Mouse (Mus musculus): ENCODE data around the gene Scarf1. TPM values are rescaled to one million over a fixed set of nuclear protein-coding genes. Genes with fewer than 3 reads are reported as not detected.

Gene Scarf1
- polyA plus RNA-seq, 1 experiment from 2014 or later: 0.17 TPM

- ATAC-seq (no peak), DNase-seq (ENCODE audit: low read depth, low spot score) (no peak)
- in situ Hi-C loops (cut with MboI; ENCODE audit: low pct_unique_long_range_greater_than_20kb): no loop called here
- TF ChIP-seq CTCF (IDR thresholded peaks at IDR 0.05): no peak
- ChIA-PET CTCF (no interaction called here), POLR2A (no interaction called here)
- H3K27me3 ChIP-seq: no peaks in the 10 kb centered on the region
Observed at GRCm38 (mm10) chr11:75472469-75473081, 40.8 kb upstream of the Scarf1 start.

GRCm38 (mm10) chr11:75473376-75473775, 40.0 kb upstream of the Scarf1 start:
- H3K27me3 ChIP-seq: no peaks in the 10 kb centered on the region
- no peak for TF ChIP-seq CTCF (IDR thresholded peaks at IDR 0.05)
- DNase-seq (ENCODE audit: low read depth, low spot score) (no peak), ATAC-seq (no peak)
- ChIA-PET POLR2A (no interaction called here), CTCF (no interaction called here)
- in situ Hi-C loops (cut with MboI; ENCODE audit: low pct_unique_long_range_greater_than_20kb): no loop called here

- ATAC-seq (no peak), DNase-seq (ENCODE audit: low read depth, low spot score) (no peak)
- in situ Hi-C loops (cut with MboI; ENCODE audit: low pct_unique_long_range_greater_than_20kb): no loop called here
- TF ChIP-seq CTCF (IDR thresholded peaks at IDR 0.05): no peak
- ChIA-PET POLR2A (interaction anchor here (0.9 to 2.6 kb wide), 4 partner anchors 12 to 23 kb away, joined by 3 to 7 read pairs (median 4); partner anchors contain the start of gene Rilp), CTCF (interaction anchor here (1.3 to 3.6 kb wide), 3 partner anchors 19 to 84 kb away, joined by 4 to 12 read pairs (median 6); partner anchors contain the start of gene Rilp)
- peaks cover 6% of the 10 kb centered on the region for H3K27me3 ChIP-seq
Observed at GRCm38 (mm10) chr11:75486192-75486591, 27.1 kb upstream of the Scarf1 start.

- H3K27me3 ChIP-seq: peaks cover 6% of the 10 kb centered on the region
- ChIA-PET POLR2A (interaction anchor here (0.9 to 2.6 kb wide), 5 partner anchors 10 to 22 kb away, joined by 3 to 7 read pairs (median 3); partner anchors contain the start of gene Rilp), CTCF (interaction anchor here (1.3 to 3.6 kb wide), 3 partner anchors 20 to 85 kb away, joined by 4 to 12 read pairs (median 6); partner anchors contain the start of gene Rilp)
- DNase-seq (ENCODE audit: low read depth, low spot score): peak; percentile 78
- ATAC-seq: peak; percentile 99
- TF ChIP-seq CTCF (IDR thresholded peaks at IDR 0.05): no peak
- in situ Hi-C loops (cut with MboI; ENCODE audit: low pct_unique_long_range_greater_than_20kb): no loop called here
Observed at GRCm38 (mm10) chr11:75486601-75487285, 26.6 kb upstream of the Scarf1 start, which contains the start of gene Prpf8. Gene Prpf8, plus strand, starts transcription at chr11:75486816.

- DNase-seq (ENCODE audit: low read depth, low spot score) (no peak), ATAC-seq (no peak)
- peaks cover 6% of the 10 kb centered on the region for H3K27me3 ChIP-seq
- in situ Hi-C loops (cut with MboI; ENCODE audit: low pct_unique_long_range_greater_than_20kb): no loop called here
- ChIA-PET CTCF (interaction anchor here (0.8 to 3.6 kb wide), 4 partner anchors 10 to 86 kb away, joined by 3 to 12 read pairs (median 4); partner anchors contain the start of gene Rilp), POLR2A (interaction anchor here (1.0 to 2.6 kb wide), 5 partner anchors 10 to 25 kb away, joined by 3 to 7 read pairs (median 3); partner anchors contain the start of gene Rilp)
- no peak for TF ChIP-seq CTCF (IDR thresholded peaks at IDR 0.05)
Observed at GRCm38 (mm10) chr11:75487496-75487895, 25.8 kb upstream of the Scarf1 start.

GRCm38 (mm10) chr11:75494296-75495049, 18.9 kb upstream of the Scarf1 start:
- CTCF ChIA-PET: interaction anchor here (1.4 kb wide), 1 partner anchor 9 kb away, joined by 3 read pairs; no protein-coding TSS in a partner anchor
- DNase-seq (ENCODE audit: low read depth, low spot score) (no peak), ATAC-seq (no peak)
- no peaks in the 10 kb centered on the region for H3K27me3 ChIP-seq
- no peak for TF ChIP-seq CTCF (IDR thresholded peaks at IDR 0.05)
- POLR2A ChIA-PET: no interaction called here
- in situ Hi-C loops (cut with MboI; ENCODE audit: low pct_unique_long_range_greater_than_20kb): no loop called here

GRCm38 (mm10) chr11:75498126-75498525, 15.2 kb upstream of the Scarf1 start:
- TF ChIP-seq CTCF (IDR thresholded peaks at IDR 0.05): no peak
- ATAC-seq (no peak), DNase-seq (ENCODE audit: low read depth, low spot score) (no peak)
- CTCF ChIA-PET: interaction anchor here (0.8 to 5.8 kb wide), 3 partner anchors 12 to 91 kb away, joined by 3 to 31 read pairs (median 4); partner anchors contain the start of gene Rilp
- POLR2A ChIA-PET: interaction anchor here (0.5 to 1.7 kb wide), 2 partner anchors 11 to 296 kb away, joined by 3 to 5 read pairs; partner anchors contain the start of gene Prpf8
- no peaks in the 10 kb centered on the region for H3K27me3 ChIP-seq
- in situ Hi-C loops (cut with MboI; ENCODE audit: low pct_unique_long_range_greater_than_20kb): no loop called here

- in situ Hi-C loops (cut with MboI; ENCODE audit: low pct_unique_long_range_greater_than_20kb): loop anchor here (10.0 kb wide), 1 partner anchor 103 kb away; no protein-coding TSS in a partner anchor
- DNase-seq (ENCODE audit: low read depth, low spot score) (no peak), ATAC-seq (no peak)
- POLR2A ChIA-PET: interaction anchor here (2.3 kb wide), 1 partner anchor 21 kb away, joined by 7 read pairs; the partner anchor contains the start of gene Prpf8
- TF ChIP-seq CTCF (IDR thresholded peaks at IDR 0.05): no peak
- CTCF ChIA-PET: interaction anchor here (3.7 kb wide), 1 partner anchor 10 kb away, joined by 31 read pairs; no protein-coding TSS in a partner anchor
- no peaks in the 10 kb centered on the region for H3K27me3 ChIP-seq
Observed at GRCm38 (mm10) chr11:75508162-75508561, 5.2 kb upstream of the Scarf1 start.

- ChIA-PET POLR2A (interaction anchor here (0.8 to 2.3 kb wide), 3 partner anchors 21 to 46 kb away, joined by 3 to 7 read pairs (median 5); partner anchors contain the start of gene Prpf8), CTCF (interaction anchor here (1.1 to 4.6 kb wide), 3 partner anchors 11 to 106 kb away, joined by 3 to 42 read pairs (median 31); no protein-coding TSS in a partner anchor)
- in situ Hi-C loops (cut with MboI; ENCODE audit: low pct_unique_long_range_greater_than_20kb): loop anchor here (10.0 kb wide), 1 partner anchor 104 kb away; no protein-coding TSS in a partner anchor
- TF ChIP-seq CTCF (IDR thresholded peaks at IDR 0.05): no peak
- no peaks in the 10 kb centered on the region for H3K27me3 ChIP-seq
- no peak for DNase-seq (ENCODE audit: low read depth, low spot score)
- ATAC-seq: no peak
Observed at GRCm38 (mm10) chr11:75508904-75509303, 4.4 kb upstream of the Scarf1 start.
